Mouse (Mus musculus): Measurements from ENCODE around the gene F2.
"Not testable (repeated sequence)": the region's sequence is repeated elsewhere in the genome, so short reads cannot be mapped to it uniquely, and the experiment has no call there.

The F2 gene

DNA sequence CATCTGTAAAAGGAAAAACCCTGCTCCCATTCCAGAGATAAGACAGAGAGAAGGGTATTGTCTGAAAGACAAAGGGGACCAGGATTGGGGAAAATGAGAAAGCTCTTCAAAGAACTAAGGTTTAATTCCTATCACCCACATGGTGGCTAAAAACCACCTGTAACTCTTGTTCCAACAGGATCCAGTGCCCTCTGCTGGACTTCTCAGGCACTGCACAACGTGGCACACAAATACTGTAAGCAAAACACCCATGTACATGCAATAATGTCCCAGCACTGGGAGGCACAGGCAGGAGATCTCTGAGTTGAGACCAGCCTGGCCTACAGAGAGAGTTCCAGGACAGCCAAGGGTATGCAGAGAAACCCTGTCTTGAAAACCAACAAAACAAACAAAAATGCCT, 10.5 kb upstream of the F2 start:
- DNase-seq (ENCODE audit: low spot score): peak; percentile 49

GRCm38 (mm10) chr2:91645811-91646210, 9.6 kb upstream of the F2 start:
- no peak for DNase-seq (ENCODE audit: low spot score)

DNA sequence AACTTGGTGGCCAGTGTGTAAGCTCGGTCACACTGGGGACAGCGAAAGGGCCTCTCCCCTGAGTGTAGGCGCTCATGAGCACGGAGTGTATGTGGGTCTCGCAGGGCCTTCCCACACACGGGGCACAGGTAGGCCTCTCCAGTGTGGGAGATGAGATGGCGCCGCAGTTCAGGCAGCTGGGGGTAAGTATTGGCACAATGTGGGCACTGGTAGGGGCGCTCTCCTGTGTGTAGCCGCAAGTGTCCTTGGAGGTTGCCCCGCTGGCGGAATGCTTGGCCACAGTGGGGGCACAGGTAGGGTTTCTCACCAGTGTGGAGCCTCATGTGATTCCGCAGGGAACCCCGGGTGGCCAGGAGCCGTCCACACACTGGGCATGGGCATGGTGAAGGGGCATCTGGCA, 9.1 kb upstream of the F2 start:
- DNase-seq (ENCODE audit: low spot score): no peak

DNA sequence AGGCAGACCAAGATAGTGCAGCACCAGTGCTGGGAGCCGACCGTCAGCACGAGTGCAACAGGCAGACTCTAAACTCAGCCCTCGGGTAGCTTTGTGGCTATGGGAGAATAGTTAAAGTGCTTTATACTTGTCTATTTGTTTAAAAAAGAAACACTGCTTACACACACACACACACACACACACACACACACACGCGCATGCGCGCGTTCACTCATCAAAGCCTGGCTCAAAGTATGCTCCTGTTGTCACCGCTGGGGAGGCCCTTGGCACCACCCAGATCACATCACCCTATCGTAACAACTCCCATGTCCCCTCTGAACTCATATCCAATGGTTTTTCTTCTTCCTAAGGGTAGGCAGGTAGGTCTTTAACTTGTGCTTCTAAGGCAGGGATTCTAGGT, 7.8 kb upstream of the F2 start:
- DNase-seq (ENCODE audit: low spot score): no peak

- no peak for DNase-seq (ENCODE audit: low spot score)
These were observed 6.7 kb upstream of the F2 start for GRCm38 (mm10) chr2:91642825-91643415.

GRCm38 (mm10) chr2:91638931-91639330, 2.7 kb upstream of the F2 start:
- DNase-seq (ENCODE audit: low spot score): no peak

GRCm38 (mm10) chr2:91636727-91637338, 619 bp upstream of the F2 start:
- no peak for DNase-seq (ENCODE audit: low spot score)

DNA sequence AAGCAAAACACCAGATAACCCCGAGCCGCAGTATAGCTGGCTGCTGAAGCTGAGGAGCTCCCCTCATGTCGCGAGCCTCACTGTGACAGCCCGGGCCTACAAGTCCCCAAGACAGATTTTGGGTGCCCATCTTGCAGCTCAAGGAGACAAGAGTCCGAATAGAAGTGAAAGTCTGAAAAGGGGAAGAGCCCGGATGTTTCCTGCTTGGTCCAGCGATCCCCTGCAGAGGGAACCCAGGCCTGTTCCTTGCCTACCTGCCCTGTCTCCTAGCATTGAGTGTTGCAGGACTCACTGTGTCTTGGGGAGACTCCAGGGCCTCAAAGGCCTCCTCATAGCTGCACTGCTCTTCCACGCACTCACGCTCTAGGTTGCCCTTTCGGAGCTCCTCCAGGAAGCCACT, 728 bp downstream of the F2 start:
- DNase-seq (ENCODE audit: low spot score): no peak

DNA sequence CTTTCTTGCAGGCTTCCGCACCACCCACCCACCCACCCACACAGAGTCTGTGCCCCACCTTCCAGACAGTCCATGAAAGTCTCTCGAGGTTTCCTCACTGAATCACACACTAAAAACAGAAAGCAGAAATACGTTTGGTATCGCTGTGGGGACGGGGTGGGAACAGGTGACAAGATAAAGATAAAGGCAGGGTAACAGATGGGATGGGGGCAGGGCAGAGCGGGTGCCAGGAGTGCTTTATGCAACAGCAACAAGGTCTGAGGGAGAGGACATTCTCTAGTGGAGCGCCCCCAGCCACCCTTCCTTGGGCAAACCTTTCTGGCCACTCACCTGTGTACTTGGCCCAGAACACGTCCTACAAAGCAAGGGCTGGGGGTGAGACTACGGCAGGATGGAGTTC, 1.4 kb downstream of the F2 start:
- DNase-seq (ENCODE audit: low spot score): no peak

GRCm38 (mm10) chr2:91633334-91633977, 2.8 kb downstream of the F2 start:
- no peak for DNase-seq (ENCODE audit: low spot score)

GRCm38 (mm10) chr2:91632316-91632715, 3.9 kb downstream of the F2 start:
- DNase-seq (ENCODE audit: low spot score): no peak

DNA sequence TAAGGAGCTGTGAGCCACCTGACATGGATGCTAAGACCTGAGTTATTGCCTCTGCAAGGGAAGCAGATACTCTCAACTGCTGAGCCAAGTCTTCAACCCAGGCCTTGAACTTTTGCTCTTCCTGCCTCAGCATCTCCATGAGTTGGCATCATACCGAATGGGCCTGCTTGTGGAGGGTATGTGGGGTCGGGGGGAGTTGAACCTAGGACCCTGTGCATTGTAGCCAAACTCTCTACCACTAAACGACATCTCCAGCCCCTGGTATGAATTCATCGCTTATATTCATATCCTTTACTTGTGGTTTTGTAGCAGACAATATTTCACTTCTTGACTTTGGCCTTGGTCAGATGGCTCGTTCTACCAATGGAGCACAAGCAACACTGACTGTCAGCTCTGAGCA, 4.4 kb downstream of the F2 start:
- no peak for DNase-seq (ENCODE audit: low spot score)

- no peak for DNase-seq (ENCODE audit: low spot score)
These were observed 5.8 kb downstream of the F2 start for GRCm38 (mm10) chr2:91630384-91630783.

GRCm38 (mm10) chr2:91629682-91630081, 6.5 kb downstream of the F2 start:
- no peak for DNase-seq (ENCODE audit: low spot score)

- no peak for DNase-seq (ENCODE audit: low spot score)
These were observed 8.0 kb downstream of the F2 start for GRCm38 (mm10) chr2:91628171-91628570.

- DNase-seq (ENCODE audit: low spot score): no peak
These were observed 8.7 kb downstream of the F2 start for GRCm38 (mm10) chr2:91627486-91627885.

- DNase-seq (ENCODE audit: low spot score): not testable (repeated sequence)
These were observed 12.8 kb downstream of the F2 start for GRCm38 (mm10) chr2:91623366-91623765.

DNA sequence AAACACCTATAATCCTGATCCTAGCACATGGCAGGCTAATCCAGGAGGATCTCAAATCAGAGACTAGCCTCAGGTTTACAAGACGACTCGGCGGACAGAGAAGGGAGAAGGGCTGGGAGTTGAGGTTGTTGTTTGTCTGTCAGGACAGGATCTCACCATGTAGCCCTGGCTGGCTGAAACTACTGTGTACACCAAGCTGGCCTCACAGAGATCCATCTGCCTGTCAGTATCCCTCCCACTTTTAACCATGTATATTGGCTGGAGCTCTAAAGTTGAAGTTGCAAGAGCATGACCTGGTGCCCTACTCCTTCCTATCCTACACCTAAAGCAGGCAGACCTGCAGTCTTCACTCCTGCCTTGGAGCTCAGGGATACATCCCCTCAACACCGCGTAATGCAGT, 13.9 kb downstream of the F2 start:
- no peak for DNase-seq (ENCODE audit: low spot score)

DNA sequence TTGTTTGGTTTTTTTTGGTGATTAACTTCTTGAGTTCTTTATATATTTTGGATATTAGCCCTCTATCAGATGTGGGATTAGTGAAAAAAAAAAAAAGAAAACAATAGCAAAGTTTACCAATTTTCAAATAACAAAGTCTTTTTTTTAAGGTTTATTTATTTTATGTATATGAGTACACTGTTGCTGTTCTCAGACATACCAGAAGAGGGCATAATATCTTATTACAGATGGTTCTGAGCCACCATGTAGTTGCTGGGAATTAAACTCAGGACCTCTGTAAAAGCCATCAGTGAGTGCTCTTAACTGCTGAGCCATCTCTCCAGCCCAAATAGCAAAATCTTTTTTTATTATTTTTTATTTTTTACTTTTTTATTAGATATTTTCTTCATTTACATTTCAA, 26.8 kb downstream of the F2 start:
- not testable (repeated sequence) for DNase-seq (ENCODE audit: low spot score)

GRCm38 (mm10) chr2:91602389-91602788, 33.8 kb downstream of the F2 start:
- DNase-seq (ENCODE audit: low spot score): no peak

DNA sequence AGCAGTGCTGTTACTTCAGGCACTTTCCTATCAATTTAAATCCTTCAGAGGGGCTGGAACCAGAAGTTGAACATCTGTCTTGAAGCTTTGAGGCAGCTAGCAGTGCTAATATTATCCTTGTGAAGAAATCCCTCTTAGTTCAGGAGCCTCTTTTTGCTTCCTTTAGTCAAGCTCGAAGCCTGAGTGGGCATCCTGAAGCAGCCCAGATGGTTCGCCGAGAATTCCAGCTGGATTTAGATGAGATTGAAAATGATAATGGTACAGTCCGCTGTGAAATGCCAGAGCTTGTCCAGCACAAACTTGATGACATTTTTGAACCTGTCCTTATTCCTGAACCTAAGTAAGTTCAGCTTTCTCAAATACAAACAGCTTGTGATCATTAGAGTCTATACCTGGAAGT, 35.7 kb downstream of the F2 start:
- DNase-seq (ENCODE audit: low spot score): no peak

GRCm38 (mm10) chr2:91586242-91586641, 50.0 kb downstream of the F2 start:
- no peak for DNase-seq (ENCODE audit: low spot score)

DNA sequence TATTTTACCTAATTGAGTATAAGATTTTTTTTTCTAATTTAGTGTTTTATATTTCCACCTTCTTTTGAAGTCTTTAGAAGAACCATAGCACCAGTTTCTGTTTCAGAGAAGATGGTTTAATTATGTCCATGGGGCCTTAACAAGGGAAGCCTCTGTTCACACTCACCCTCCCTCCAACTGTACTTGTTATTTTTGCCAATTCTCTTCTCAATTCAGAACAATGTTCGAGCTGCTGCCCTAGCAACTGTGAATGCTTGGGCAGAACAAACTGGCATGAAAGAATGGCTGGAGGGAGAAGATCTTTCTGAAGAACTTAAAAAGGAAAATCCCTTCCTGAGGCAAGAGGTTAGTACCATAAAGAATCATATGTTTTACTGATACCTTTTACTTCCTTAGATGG, 55.3 kb downstream of the F2 start:
- DNase-seq (ENCODE audit: low spot score): no peak

Measured in spleen, adult 12 weeks (tissue).